Mouse (Mus musculus): Measurements from ENCODE around the gene Npy. TPM values are rescaled to one million over a fixed set of nuclear protein-coding genes. Genes with fewer than 3 reads are reported as not detected.

Gene Npy
- polyA plus RNA-seq, 1 experiment = not detected

DNA sequence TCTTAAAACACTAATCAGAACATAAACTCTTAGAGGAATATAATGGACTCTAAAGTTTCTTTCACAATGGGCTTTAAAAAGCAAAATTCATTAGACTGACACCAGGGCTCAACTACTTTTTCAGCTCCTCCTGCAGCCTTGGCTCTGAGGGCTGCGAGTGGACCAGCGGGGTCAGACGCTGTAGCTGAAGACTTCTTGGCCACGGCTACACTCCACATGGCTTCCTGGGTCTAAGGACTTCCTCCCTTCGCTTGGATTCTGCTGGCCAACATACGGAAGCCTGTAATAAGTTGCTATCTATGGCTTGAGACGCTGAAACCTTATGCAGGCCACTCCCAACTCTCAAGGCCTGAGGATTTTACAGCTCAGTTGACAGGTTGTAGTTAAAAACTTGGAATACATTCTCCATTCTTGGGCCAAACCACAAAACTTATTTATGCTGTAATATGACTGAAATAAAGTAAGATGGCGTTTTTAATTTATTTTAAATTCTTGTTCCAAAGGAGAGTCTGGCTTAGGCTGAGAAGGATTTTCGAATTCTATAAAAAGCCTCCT lies 41.6 kb upstream of the Npy start:
- peaks cover 4% of the 10 kb centered on the region for H3K27me3 ChIP-seq (ENCODE audit: control insufficient read depth, insufficient read depth, insufficient read length)
- H3K36me3 ChIP-seq (ENCODE audit: control insufficient read depth, insufficient read depth) = no peaks in the 10 kb centered on the region
- H3K79me2 ChIP-seq (ENCODE audit: control insufficient read depth, insufficient read depth) = no peaks in the 10 kb centered on the region
- H3K79me3 ChIP-seq (ENCODE audit: low read depth) = no peaks in the 10 kb centered on the region
- no peak overlapping the region for H3K4me3 ChIP-seq (ENCODE audit: insufficient read depth, poor library complexity, severe bottlenecking)
- no peak for TF ChIP-seq MYOD1 (IDR thresholded peaks at IDR 0.05; ENCODE audit: control insufficient read depth, insufficient read length, low read depth)
- TF ChIP-seq MAX (IDR thresholded peaks at IDR 0.05) = no peak
- TF ChIP-seq CTCF (IDR thresholded peaks at IDR 0.05; ENCODE audit: control insufficient read depth, insufficient read depth, insufficient read length) = no peak
- TF ChIP-seq CEBPB (IDR thresholded peaks at IDR 0.05; ENCODE audit: low read depth) = no peak
- no peak for TF ChIP-seq USF1 (IDR thresholded peaks at IDR 0.05; ENCODE audit: low read depth)
- no peak for TF ChIP-seq MYOG (IDR thresholded peaks at IDR 0.05; ENCODE audit: control insufficient read depth, extremely low read depth, insufficient read length)
- TF ChIP-seq FOSL1 (IDR thresholded peaks at IDR 0.05; ENCODE audit: insufficient read depth, low read length, poor library complexity, severe bottlenecking) = no peak
- no peak overlapping the region for H3ac ChIP-seq (ENCODE audit: control insufficient read depth, insufficient read length, low read depth)

DNA sequence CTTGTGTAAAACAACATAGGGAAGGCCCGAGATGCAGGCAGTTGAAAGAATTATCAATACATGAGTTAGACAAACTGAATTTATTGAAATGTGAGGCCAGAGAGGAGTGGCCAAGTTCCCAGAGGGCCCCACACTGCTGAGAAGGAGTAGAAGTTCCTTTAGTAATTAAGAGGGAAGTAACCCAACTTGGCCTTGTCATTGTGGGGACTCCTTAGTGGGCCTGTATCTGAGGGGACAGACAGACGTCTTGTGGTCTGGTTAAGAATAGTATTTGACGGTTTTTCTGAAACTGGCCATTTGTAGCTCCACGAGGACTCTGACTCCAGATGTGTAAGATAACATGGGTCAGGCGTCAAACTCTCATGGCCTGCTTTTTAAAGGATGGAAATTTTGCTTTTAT lies 40.7 kb upstream of the Npy start:
- Histone ChIP-seq H3K4me3 (ENCODE audit: insufficient read depth, poor library complexity, severe bottlenecking) (no peak overlapping the region), H3K79me2 (ENCODE audit: control insufficient read depth, insufficient read depth) (no peaks in the 10 kb centered on the region), H3K36me3 (ENCODE audit: control insufficient read depth, insufficient read depth) (no peaks in the 10 kb centered on the region), H3K27me3 (ENCODE audit: control insufficient read depth, insufficient read depth, insufficient read length) (peaks cover 4% of the 10 kb centered on the region), H3ac (ENCODE audit: control insufficient read depth, insufficient read length, low read depth) (no peak overlapping the region), H3K79me3 (ENCODE audit: low read depth) (no peaks in the 10 kb centered on the region)
- no peak for TF ChIP-seq MYOG (IDR thresholded peaks at IDR 0.05; ENCODE audit: control insufficient read depth, extremely low read depth, insufficient read length)
- TF ChIP-seq CEBPB (IDR thresholded peaks at IDR 0.05; ENCODE audit: low read depth) = no peak
- no peak for TF ChIP-seq MYOD1 (IDR thresholded peaks at IDR 0.05; ENCODE audit: control insufficient read depth, insufficient read length, low read depth)
- TF ChIP-seq USF1 (IDR thresholded peaks at IDR 0.05; ENCODE audit: low read depth) = no peak
- no peak for TF ChIP-seq MAX (IDR thresholded peaks at IDR 0.05)
- TF ChIP-seq FOSL1 (IDR thresholded peaks at IDR 0.05; ENCODE audit: insufficient read depth, low read length, poor library complexity, severe bottlenecking) = no peak
- no peak for TF ChIP-seq CTCF (IDR thresholded peaks at IDR 0.05; ENCODE audit: control insufficient read depth, insufficient read depth, insufficient read length)

DNA sequence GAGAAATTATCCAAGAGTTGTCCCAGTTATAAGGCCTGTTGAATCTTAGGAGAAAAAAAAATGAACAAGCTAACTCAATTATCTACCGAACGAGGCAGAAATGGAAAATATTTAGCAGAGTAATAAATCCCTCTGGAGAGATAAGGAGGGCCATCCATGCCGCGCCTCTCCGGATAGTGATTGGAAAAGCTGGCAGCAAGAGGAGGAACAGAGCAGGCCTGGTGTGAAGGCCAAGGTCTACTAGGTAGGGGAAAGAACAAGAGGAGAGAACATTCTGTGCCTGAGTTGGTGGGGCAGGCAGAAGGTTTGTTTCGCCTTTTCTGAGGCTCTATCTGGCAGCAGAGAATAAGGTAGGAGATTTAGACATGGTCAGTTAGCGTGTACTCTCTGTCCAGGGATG lies 39.8 kb upstream of the Npy start:
- TF ChIP-seq MAX (IDR thresholded peaks at IDR 0.05) (no peak), CTCF (IDR thresholded peaks at IDR 0.05; ENCODE audit: control insufficient read depth, insufficient read depth, insufficient read length) (no peak), USF1 (IDR thresholded peaks at IDR 0.05; ENCODE audit: low read depth) (no peak), MYOD1 (IDR thresholded peaks at IDR 0.05; ENCODE audit: control insufficient read depth, insufficient read length, low read depth) (no peak), MYOG (IDR thresholded peaks at IDR 0.05; ENCODE audit: control insufficient read depth, extremely low read depth, insufficient read length) (no peak), FOSL1 (IDR thresholded peaks at IDR 0.05; ENCODE audit: insufficient read depth, low read length, poor library complexity, severe bottlenecking) (no peak), CEBPB (IDR thresholded peaks at IDR 0.05; ENCODE audit: low read depth) (no peak)
- peaks cover 4% of the 10 kb centered on the region for H3K27me3 ChIP-seq (ENCODE audit: control insufficient read depth, insufficient read depth, insufficient read length)
- no peaks in the 10 kb centered on the region for H3K79me3 ChIP-seq (ENCODE audit: low read depth)
- no peaks in the 10 kb centered on the region for H3K36me3 ChIP-seq (ENCODE audit: control insufficient read depth, insufficient read depth)
- no peak overlapping the region for H3ac ChIP-seq (ENCODE audit: control insufficient read depth, insufficient read length, low read depth)
- no peak overlapping the region for H3K4me3 ChIP-seq (ENCODE audit: insufficient read depth, poor library complexity, severe bottlenecking)
- H3K79me2 ChIP-seq (ENCODE audit: control insufficient read depth, insufficient read depth) = no peaks in the 10 kb centered on the region

DNA sequence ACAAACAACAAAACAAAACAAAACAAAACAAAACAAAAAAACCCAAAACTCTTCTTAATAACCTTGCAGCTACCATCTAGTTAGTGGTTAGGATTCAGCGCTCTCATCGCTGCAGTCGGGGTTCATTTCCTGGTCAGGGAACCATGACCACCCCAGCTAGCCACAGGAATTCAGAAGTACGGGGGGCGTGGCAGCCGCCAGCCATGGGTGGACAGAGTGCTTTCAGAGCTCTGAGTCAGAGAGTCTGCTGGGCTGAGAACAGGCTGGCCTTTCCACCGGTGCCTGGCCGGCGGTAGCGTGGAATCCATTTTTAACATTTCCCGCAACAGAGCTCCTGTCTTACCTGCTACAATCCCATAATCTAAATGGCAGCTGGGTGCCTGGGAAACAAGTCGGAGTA lies 30.0 kb upstream of the Npy start:
- H3K79me2 ChIP-seq (ENCODE audit: control insufficient read depth, insufficient read depth) = no peaks in the 10 kb centered on the region
- no peak for TF ChIP-seq MAX (IDR thresholded peaks at IDR 0.05)

DNA sequence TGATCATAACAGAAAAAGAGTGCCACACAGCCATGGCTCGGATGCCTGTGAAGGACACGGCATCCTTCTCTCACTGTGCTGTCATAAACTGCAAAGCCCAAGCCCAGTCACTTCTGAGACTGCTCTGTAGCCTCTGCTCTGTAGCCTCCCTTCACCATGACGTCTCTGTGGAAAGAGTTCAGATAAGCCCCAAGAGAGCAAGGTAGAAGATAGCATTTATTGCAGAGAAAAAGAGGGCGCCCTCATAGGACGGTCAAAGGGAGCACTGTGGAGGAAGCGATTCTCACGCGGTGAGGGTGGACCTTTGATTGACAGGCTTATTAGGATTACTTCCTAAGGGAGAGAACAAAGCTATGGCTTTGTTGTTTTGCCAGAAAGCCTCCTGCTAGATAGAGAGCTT lies 18.4 kb upstream of the Npy start:
- Histone ChIP-seq H3ac (ENCODE audit: control insufficient read depth, insufficient read length, low read depth) (no peak overlapping the region), H3K79me3 (ENCODE audit: low read depth) (no peaks in the 10 kb centered on the region), H3K4me3 (ENCODE audit: insufficient read depth, poor library complexity, severe bottlenecking) (no peak overlapping the region), H3K27me3 (ENCODE audit: control insufficient read depth, insufficient read depth, insufficient read length) (no peaks in the 10 kb centered on the region), H3K79me2 (ENCODE audit: control insufficient read depth, insufficient read depth) (no peaks in the 10 kb centered on the region), H3K36me3 (ENCODE audit: control insufficient read depth, insufficient read depth) (no peaks in the 10 kb centered on the region)
- TF ChIP-seq MYOG (IDR thresholded peaks at IDR 0.05; ENCODE audit: control insufficient read depth, extremely low read depth, insufficient read length) = no peak
- TF ChIP-seq CEBPB (IDR thresholded peaks at IDR 0.05; ENCODE audit: low read depth) = no peak
- no peak for TF ChIP-seq MAX (IDR thresholded peaks at IDR 0.05)
- TF ChIP-seq USF1 (IDR thresholded peaks at IDR 0.05; ENCODE audit: low read depth) = no peak
- TF ChIP-seq FOSL1 (IDR thresholded peaks at IDR 0.05; ENCODE audit: insufficient read depth, low read length, poor library complexity, severe bottlenecking) = no peak

More for the DNA sequence above, 30.0 kb upstream of the Npy start:
- Histone ChIP-seq H3K79me3 (ENCODE audit: low read depth) (no peaks in the 10 kb centered on the region), H3ac (ENCODE audit: control insufficient read depth, insufficient read length, low read depth) (no peak overlapping the region), H3K4me3 (ENCODE audit: insufficient read depth, poor library complexity, severe bottlenecking) (no peak overlapping the region), H3K27me3 (ENCODE audit: control insufficient read depth, insufficient read depth, insufficient read length) (no peaks in the 10 kb centered on the region), H3K36me3 (ENCODE audit: control insufficient read depth, insufficient read depth) (no peaks in the 10 kb centered on the region)

DNA sequence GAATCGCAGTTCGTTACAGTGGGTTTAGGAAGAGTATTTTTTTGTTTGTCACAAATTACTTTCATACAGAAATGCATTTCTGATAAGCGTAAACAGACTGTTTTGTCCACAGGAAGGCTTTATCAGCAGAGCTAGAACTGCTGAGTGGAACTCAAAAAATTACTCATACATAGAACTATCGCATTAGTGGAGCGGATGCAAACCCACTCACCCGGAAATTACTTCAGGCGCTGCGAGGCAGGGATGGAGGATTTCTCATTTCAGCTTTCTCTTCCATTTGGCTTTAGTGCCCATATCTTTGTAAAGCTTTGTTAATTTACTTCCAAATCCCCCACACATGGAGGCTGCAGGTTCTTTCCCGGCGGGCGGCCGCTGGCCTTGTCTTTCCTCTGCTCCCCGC lies 14.4 kb upstream of the Npy start:
- Histone ChIP-seq H3K79me3 (ENCODE audit: low read depth) (no peaks in the 10 kb centered on the region), H3ac (ENCODE audit: control insufficient read depth, insufficient read length, low read depth) (no peak overlapping the region), H3K79me2 (ENCODE audit: control insufficient read depth, insufficient read depth) (no peaks in the 10 kb centered on the region), H3K27me3 (ENCODE audit: control insufficient read depth, insufficient read depth, insufficient read length) (no peaks in the 10 kb centered on the region), H3K4me3 (ENCODE audit: insufficient read depth, poor library complexity, severe bottlenecking) (no peak overlapping the region), H3K36me3 (ENCODE audit: control insufficient read depth, insufficient read depth) (no peaks in the 10 kb centered on the region)
- TF ChIP-seq FOSL1 (IDR thresholded peaks at IDR 0.05; ENCODE audit: insufficient read depth, low read length, poor library complexity, severe bottlenecking) = no peak
- TF ChIP-seq USF1 (IDR thresholded peaks at IDR 0.05; ENCODE audit: low read depth) = no peak
- no peak for TF ChIP-seq CTCF (IDR thresholded peaks at IDR 0.05; ENCODE audit: control insufficient read depth, insufficient read depth, insufficient read length)
